Mouse (Mus musculus) olfactory bulb, adult 2 months (tissue): ENCODE measurements around the gene Psmc2.

Experiments used
- CTCF ChIP-seq: fragments of 200-500 bp; IDR thresholded peaks from 2 replicates; pipeline ENCODE4 v1.5.1; 2012; ENCODE audit warnings: low read depth, mild to moderate bottlenecking, low read length, moderate library complexity; ENCODE audit not compliant: insufficient read depth
- POLR2A ChIP-seq: fragments of 200-500 bp; IDR thresholded peaks from 2 replicates; pipeline ENCODE4 v1.6.1; 2012; ENCODE audit warnings: mild to moderate bottlenecking, low read depth, low read length, moderate library complexity; ENCODE audit not compliant: insufficient read depth

- TF ChIP-seq POLR2A (no peak), CTCF (no peak)
These were observed 49.0 kb upstream of the Psmc2 start for GRCm38 (mm10) chr5:21736046-21736445.
